Mouse (Mus musculus): Measurements from ENCODE around the gene Gckr.
A peak's percentile ranks its signal among the peaks of the same experiment; 100 is the strongest.

Gckr gene

GRCm38 (mm10) chr5:31297047-31297757, at the start of gene Gckr:
Gene Gckr, plus strand, starts transcription at chr5:31297443.
- DNase-seq, result no peak

- no peak for DNase-seq
Observed at GRCm38 (mm10) chr5:31250716-31251115, 46.5 kb upstream of the Gckr start.

- no peak for DNase-seq
Observed at GRCm38 (mm10) chr5:31251541-31252101, 45.6 kb upstream of the Gckr start, which contains the start of gene Krtcap3. Gene Krtcap3, plus strand, starts transcription at chr5:31251691.

- no peak for DNase-seq
Observed at GRCm38 (mm10) chr5:31252151-31252550, 45.1 kb upstream of the Gckr start.

GRCm38 (mm10) chr5:31252795-31253545, 44.3 kb upstream of the Gckr start:
- no peak for DNase-seq

- no peak for DNase-seq
Observed at GRCm38 (mm10) chr5:31253806-31254205, 43.4 kb upstream of the Gckr start.

- no peak for DNase-seq
Observed at GRCm38 (mm10) chr5:31254452-31254851, 42.8 kb upstream of the Gckr start.

- no peak for DNase-seq
Observed at GRCm38 (mm10) chr5:31254901-31255300, 42.3 kb upstream of the Gckr start.

- DNase-seq, result no peak
Observed at GRCm38 (mm10) chr5:31255381-31255780, 41.9 kb upstream of the Gckr start.

GRCm38 (mm10) chr5:31255971-31256370, 41.3 kb upstream of the Gckr start:
- no peak for DNase-seq

- no peak for DNase-seq
Observed at GRCm38 (mm10) chr5:31257616-31258015, 39.6 kb upstream of the Gckr start.

- no peak for DNase-seq
Observed at GRCm38 (mm10) chr5:31266101-31266500, 31.1 kb upstream of the Gckr start.

GRCm38 (mm10) chr5:31267686-31268085, 29.6 kb upstream of the Gckr start:
- no peak for DNase-seq

GRCm38 (mm10) chr5:31273018-31273417, 24.2 kb upstream of the Gckr start:
- DNase-seq, result no peak

- no peak for DNase-seq
Observed at GRCm38 (mm10) chr5:31279245-31279988, 17.8 kb upstream of the Gckr start.

GRCm38 (mm10) chr5:31288225-31288624, 9.0 kb upstream of the Gckr start:
- DNase-seq, result no peak

GRCm38 (mm10) chr5:31288655-31289054, 8.6 kb upstream of the Gckr start:
- DNase-seq, result no peak

- DNase-seq, result no peak
Observed at GRCm38 (mm10) chr5:31289626-31290230, 7.5 kb upstream of the Gckr start.

GRCm38 (mm10) chr5:31290521-31291360, 6.5 kb upstream of the Gckr start, which contains the start of gene Ift172:
Gene Ift172, minus strand, starts transcription at chr5:31291116.
- peak; percentile 95 for DNase-seq

GRCm38 (mm10) chr5:31291361-31291688, 5.9 kb upstream of the Gckr start:
- no peak for DNase-seq

GRCm38 (mm10) chr5:31294964-31295605, 2.2 kb upstream of the Gckr start:
- peak; percentile 20 for DNase-seq
